Mouse (Mus musculus): Measurements from ENCODE around the gene Xlr4a.
A peak's percentile ranks its signal among the peaks of the same experiment; 100 is the strongest.

DNA sequence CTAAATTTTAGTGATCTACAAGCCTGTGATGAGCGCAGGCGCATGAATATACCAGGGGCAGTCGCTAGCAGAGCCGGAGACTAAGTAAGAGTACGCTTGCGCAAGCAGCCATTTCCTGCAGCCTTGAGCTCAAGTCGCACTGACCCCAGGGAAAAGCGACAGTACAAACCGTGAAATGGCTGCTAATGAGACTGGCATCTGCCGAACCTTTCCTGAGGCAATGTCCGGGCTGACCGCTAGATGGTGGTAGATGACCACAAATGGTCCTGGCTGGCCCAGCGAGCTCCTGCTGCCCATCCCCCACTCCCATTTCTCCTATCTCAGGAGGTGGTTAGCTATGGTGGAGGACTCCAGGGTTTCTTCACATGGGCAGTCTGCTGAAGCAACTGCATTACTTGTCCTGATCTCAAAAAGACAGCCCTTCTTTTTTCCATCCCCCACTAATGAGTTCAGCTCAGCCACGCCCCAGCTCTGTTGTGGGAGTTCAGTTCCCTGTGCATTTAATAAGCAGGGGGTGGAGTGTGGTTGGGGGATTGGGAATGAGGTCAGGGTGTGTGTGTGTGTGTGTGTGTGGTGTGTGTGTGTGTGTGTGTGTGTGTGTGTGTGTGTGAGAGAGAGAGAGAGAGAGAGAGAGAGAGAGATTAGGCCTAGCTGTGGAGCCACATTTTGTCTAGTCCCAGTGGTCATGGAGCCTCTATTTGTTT lies 28.3 kb downstream of the Xlr4a start:
- peak; percentile 91 for TF ChIP-seq CTCF (IDR thresholded peaks at IDR 0.05; ENCODE audit: low read depth)
- TF ChIP-seq EP300 (IDR thresholded peaks at IDR 0.05; ENCODE audit: low read depth): no peak

Measured in heart, postnatal 0 days (tissue).